Mouse (Mus musculus) myocyte (in vitro differentiated cells): ENCODE data around the gene Ing2. TPM values are rescaled to one million over a fixed set of nuclear protein-coding genes. Genes with fewer than 3 reads are reported as not detected.

Experiments used
- H3K27me3 ChIP-seq: one replicate; pipeline ENCODE4 v1.6.1; 2011; ENCODE audit not compliant: control insufficient read depth, insufficient read depth, insufficient read length
- H3K36me3 ChIP-seq: one replicate; pipeline ENCODE4 v1.6.1; 2011; ENCODE audit not compliant: control insufficient read depth, insufficient read depth
- H3K4me2 ChIP-seq: one replicate; pipeline ENCODE4 v1.6.1; 2011; ENCODE audit warnings: low read depth, control low read depth
- H3K4me3 ChIP-seq: one replicate; pipeline ENCODE4 v1.5.1; 2011; ENCODE audit warnings: mild to moderate bottlenecking, control low read depth, moderate library complexity
- H3K79me2 ChIP-seq: one replicate; pipeline ENCODE4 v1.6.1; 2011; ENCODE audit not compliant: control insufficient read depth, insufficient read depth
- H3ac ChIP-seq: one replicate; pipeline ENCODE4 v1.6.1; 2011; ENCODE audit not compliant: control insufficient read depth, insufficient read length
- CEBPB ChIP-seq: IDR thresholded peaks from 2 replicates; pipeline ENCODE4 v1.6.1; 2011; ENCODE audit warnings: mild to moderate bottlenecking, moderate library complexity; ENCODE audit not compliant: poor library complexity, insufficient read depth, severe bottlenecking
- E2F4 ChIP-seq: IDR thresholded peaks from one replicate; pipeline ENCODE4 v1.6.1; 2011; ENCODE audit warnings: mild to moderate bottlenecking, control low read depth, moderate library complexity; ENCODE audit not compliant: insufficient read depth
- MAX ChIP-seq: IDR thresholded peaks from one replicate; pipeline ENCODE4 v1.6.1; 2011; ENCODE audit warnings: low read depth, mild to moderate bottlenecking, control low read depth
- MYOD1 ChIP-seq, 3 experiments: IDR thresholded peaks; one replicate each; pipeline ENCODE4 v1.6.1; 2011; ENCODE audit warnings: control low read depth in 2 of 3, low read depth in 2 of 3, mild to moderate bottlenecking in 2 of 3, moderate library complexity in 1 of 3; ENCODE audit not compliant: insufficient read length in 2 of 3, control insufficient read depth in 1 of 3
- MYOG ChIP-seq, 3 experiments: IDR thresholded peaks; one replicate each; pipeline ENCODE4 v1.6.1; 2011; ENCODE audit warnings: control low read depth in 2 of 3, low read depth in 2 of 3, mild to moderate bottlenecking in 2 of 3; ENCODE audit not compliant: insufficient read length in 2 of 3, control insufficient read depth in 1 of 3, insufficient read depth in 1 of 3
- POLR2A ChIP-seq: IDR thresholded peaks from one replicate; pipeline ENCODE4 v1.6.1; 2011; ENCODE audit warnings: low read depth, mild to moderate bottlenecking, control low read depth, moderate library complexity; ENCODE audit not compliant: insufficient read length
- POLR2AphosphoS2 ChIP-seq: IDR thresholded peaks from one replicate; pipeline ENCODE4 v1.6.1; 2011; ENCODE audit warnings: low read depth, control low read depth; ENCODE audit not compliant: insufficient read length
- REST ChIP-seq: IDR thresholded peaks from one replicate; pipeline ENCODE4 v1.6.1; 2011; ENCODE audit warnings: mild to moderate bottlenecking, control low read depth, moderate library complexity; ENCODE audit not compliant: insufficient read depth, insufficient read length
- SRF ChIP-seq: IDR thresholded peaks from one replicate; pipeline ENCODE4 v1.6.1; 2011; ENCODE audit warnings: low read depth; ENCODE audit not compliant: control insufficient read depth, insufficient read length
- TCF12 ChIP-seq: IDR thresholded peaks from one replicate; pipeline ENCODE4 v1.6.1; 2011; ENCODE audit warnings: mild to moderate bottlenecking, control low read depth; ENCODE audit not compliant: poor library complexity, insufficient read depth, severe bottlenecking
- TCF3 ChIP-seq: IDR thresholded peaks from one replicate; pipeline ENCODE4 v1.6.1; 2011; ENCODE audit warnings: low read depth, control low read depth; ENCODE audit not compliant: insufficient read length
- USF1 ChIP-seq: IDR thresholded peaks from one replicate; pipeline ENCODE4 v1.6.1; 2011; ENCODE audit warnings: low read depth, mild to moderate bottlenecking, control low read depth, moderate library complexity
- polyA plus RNA-seq: library from polyadenylated mRNA; unstranded; fragments of >200 nt; fragmentation: generic; extraction: Trizol; gene quantifications from one replicate; pipeline ENCODE4 v1.2.1, GENCODE M21; 2012; ENCODE audit warnings: missing spikeins

The Ing2 gene
- polyA plus RNA-seq, 1 experiment = 9.1 TPM

- H3K27me3 ChIP-seq = no peaks in the 10 kb centered on the region
- no peak overlapping the region for H3K4me2 ChIP-seq
- H3ac ChIP-seq = no peak overlapping the region
- TF ChIP-seq REST = no peak
- TF ChIP-seq MAX = no peak
- TF ChIP-seq POLR2AphosphoS2 = no peak
- TF ChIP-seq TCF3 = no peak
- TF ChIP-seq SRF = no peak
- no peak for TF ChIP-seq CEBPB
- no peak for TF ChIP-seq MYOG (IDR thresholded peaks at IDR 0.05; ENCODE audit: control insufficient read depth in 1 of 3, insufficient read depth in 1 of 3, insufficient read length in 2 of 3, low read depth in 2 of 3)
- no peak for TF ChIP-seq E2F4
- no peaks in the 10 kb centered on the region for H3K36me3 ChIP-seq
- no peak overlapping the region for H3K4me3 ChIP-seq
- no peaks in the 10 kb centered on the region for H3K79me2 ChIP-seq
Measured at GRCm38 (mm10) chr8:47689704-47690326, 14.5 kb upstream of the Ing2 start.

- no peak overlapping the region for H3ac ChIP-seq
- H3K36me3 ChIP-seq = no peaks in the 10 kb centered on the region
- no peaks in the 10 kb centered on the region for H3K79me2 ChIP-seq
- H3K27me3 ChIP-seq = no peaks in the 10 kb centered on the region
- no peak overlapping the region for H3K4me2 ChIP-seq
- H3K4me3 ChIP-seq = no peak overlapping the region
- TF ChIP-seq MYOD1 (IDR thresholded peaks at IDR 0.05; ENCODE audit: control insufficient read depth in 1 of 3, insufficient read length in 2 of 3, low read depth in 2 of 3) (no peak), MAX (no peak), POLR2AphosphoS2 (no peak), TCF3 (no peak), TCF12 (no peak)
Measured at GRCm38 (mm10) chr8:47684441-47684840, 9.1 kb upstream of the Ing2 start.

- TF ChIP-seq MYOG (IDR thresholded peaks at IDR 0.05; ENCODE audit: control insufficient read depth in 1 of 3, insufficient read depth in 1 of 3, insufficient read length in 2 of 3, low read depth in 2 of 3) = no peak
- no peak for TF ChIP-seq E2F4
- TF ChIP-seq TCF12 = no peak
- no peak for TF ChIP-seq SRF
- Histone ChIP-seq H3K36me3 (no peaks in the 10 kb centered on the region), H3K27me3 (no peaks in the 10 kb centered on the region), H3K79me2 (no peaks in the 10 kb centered on the region), H3ac (no peak overlapping the region), H3K4me3 (no peak overlapping the region), H3K4me2 (no peak overlapping the region)
Measured at GRCm38 (mm10) chr8:47683994-47684393, 8.6 kb upstream of the Ing2 start.

GRCm38 (mm10) chr8:47680306-47680705 is 5.0 kb upstream of the Ing2 start:
- Histone ChIP-seq H3K4me2 (no peak overlapping the region), H3K27me3 (no peaks in the 10 kb centered on the region), H3K36me3 (no peaks in the 10 kb centered on the region), H3K79me2 (peaks cover 10% of the 10 kb centered on the region), H3ac (no peak overlapping the region), H3K4me3 (no peak overlapping the region)
- no peak for TF ChIP-seq SRF
- no peak for TF ChIP-seq USF1
- TF ChIP-seq CEBPB = no peak
- TF ChIP-seq TCF3 = no peak
- no peak for TF ChIP-seq E2F4
- no peak for TF ChIP-seq MAX
- TF ChIP-seq MYOD1 (IDR thresholded peaks at IDR 0.05; ENCODE audit: control insufficient read depth in 1 of 3, insufficient read length in 2 of 3, low read depth in 2 of 3) = no peak
- TF ChIP-seq REST = no peak

- no peak for TF ChIP-seq TCF12
- no peak for TF ChIP-seq MYOD1 (IDR thresholded peaks at IDR 0.05; ENCODE audit: control insufficient read depth in 1 of 3, insufficient read length in 2 of 3, low read depth in 2 of 3)
- TF ChIP-seq MAX = no peak
- no peak for TF ChIP-seq CEBPB
- no peak for TF ChIP-seq TCF3
- TF ChIP-seq E2F4 = no peak
- no peak for TF ChIP-seq MYOG (IDR thresholded peaks at IDR 0.05; ENCODE audit: control insufficient read depth in 1 of 3, insufficient read depth in 1 of 3, insufficient read length in 2 of 3, low read depth in 2 of 3)
- no peak for TF ChIP-seq POLR2A
- no peak for TF ChIP-seq SRF
- no peak for TF ChIP-seq USF1
- no peak for TF ChIP-seq REST
- TF ChIP-seq POLR2AphosphoS2 = no peak
- Histone ChIP-seq H3ac (no peak overlapping the region), H3K4me3 (no peak overlapping the region), H3K79me2 (peaks cover 10% of the 10 kb centered on the region), H3K4me2 (no peak overlapping the region), H3K27me3 (no peaks in the 10 kb centered on the region), H3K36me3 (no peaks in the 10 kb centered on the region)
Measured at GRCm38 (mm10) chr8:47679603-47680002, 4.2 kb upstream of the Ing2 start.
